Mouse (Mus musculus): ENCODE measurements around the gene Hsph1. TPM values are rescaled to one million over a fixed set of nuclear protein-coding genes. Genes with fewer than 3 reads are reported as not detected.

Gene Hsph1
- polyA plus RNA-seq, 1 experiment from 2014 or later, result 103 TPM

DNA sequence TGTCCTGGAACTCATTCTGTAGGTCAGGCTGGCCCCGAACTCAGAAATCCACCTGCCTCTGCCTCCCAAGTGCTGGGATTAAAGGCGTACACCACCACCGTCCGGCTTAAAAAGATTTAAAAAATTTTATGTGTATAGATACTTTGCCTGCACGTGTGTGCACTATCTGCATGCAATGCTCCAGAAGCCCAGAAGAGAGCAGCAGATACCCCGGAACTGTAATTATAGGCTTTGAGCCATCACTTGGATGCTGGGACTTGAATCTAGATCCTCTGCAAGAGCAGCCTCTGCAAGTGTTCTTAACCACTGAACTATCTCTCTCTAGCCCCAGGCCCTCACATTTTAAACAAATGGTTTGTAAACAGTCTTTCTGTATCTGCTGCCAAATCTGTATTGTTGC lies 26.8 kb upstream of the Hsph1 start:
- Histone ChIP-seq H3K27me3 (ENCODE audit: control insufficient read depth, insufficient read depth, low read depth, low read length) (no peaks in the 10 kb centered on the region), H3K4me1 (ENCODE audit: control insufficient read depth, insufficient read depth, low read length) (no peaks in the 10 kb centered on the region), H3K36me3 (ENCODE audit: control insufficient read depth, insufficient read depth, low read length) (no peaks in the 10 kb centered on the region), H3K9ac (ENCODE audit: low read depth, low read length) (no peak overlapping the region), H3K4me2 (ENCODE audit: low read length) (no peak overlapping the region), H3K27ac (ENCODE audit: low read length) (no peak overlapping the region), H3K9me3 (replicated peaks; ENCODE audit: control insufficient read depth, low read length, poor library complexity, severe bottlenecking) (no peaks in the 10 kb centered on the region), H3K4me3 (ENCODE audit: low read depth, low read length) (no peak overlapping the region)
- ATAC-seq, result no peak
- WGBS, result 90% methylated on average over 6 of the region's 6 CpGs

DNA sequence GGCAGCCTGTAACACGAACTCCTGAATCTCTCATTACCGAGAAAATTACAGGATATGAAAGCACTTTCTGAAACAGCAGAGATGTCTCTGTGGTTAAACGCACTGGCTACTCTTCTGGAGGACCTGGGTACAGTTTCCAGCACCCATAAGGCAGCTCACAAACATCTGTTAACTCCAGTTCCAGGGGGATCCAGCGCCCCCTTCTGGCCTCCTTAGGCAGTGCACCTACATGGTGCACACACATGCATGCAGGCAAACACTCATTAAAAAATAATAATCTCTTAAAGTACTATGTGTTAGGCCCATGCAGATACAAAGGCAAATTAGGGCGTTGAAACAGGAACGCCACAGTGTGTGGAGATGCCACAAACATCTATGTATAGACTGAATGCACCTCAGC lies 25.3 kb upstream of the Hsph1 start:
- Histone ChIP-seq H3K27me3 (ENCODE audit: control insufficient read depth, insufficient read depth, low read depth, low read length) (no peaks in the 10 kb centered on the region), H3K4me3 (ENCODE audit: low read depth, low read length) (no peak overlapping the region), H3K27ac (ENCODE audit: low read length) (no peak overlapping the region), H3K9me3 (replicated peaks; ENCODE audit: control insufficient read depth, low read length, poor library complexity, severe bottlenecking) (no peaks in the 10 kb centered on the region), H3K36me3 (ENCODE audit: control insufficient read depth, insufficient read depth, low read length) (no peaks in the 10 kb centered on the region), H3K4me1 (ENCODE audit: control insufficient read depth, insufficient read depth, low read length) (no peaks in the 10 kb centered on the region), H3K9ac (ENCODE audit: low read depth, low read length) (no peak overlapping the region), H3K4me2 (ENCODE audit: low read length) (no peak overlapping the region)
- 89% methylated on average over 6 of the region's 6 CpGs for WGBS
- no peak for ATAC-seq

DNA sequence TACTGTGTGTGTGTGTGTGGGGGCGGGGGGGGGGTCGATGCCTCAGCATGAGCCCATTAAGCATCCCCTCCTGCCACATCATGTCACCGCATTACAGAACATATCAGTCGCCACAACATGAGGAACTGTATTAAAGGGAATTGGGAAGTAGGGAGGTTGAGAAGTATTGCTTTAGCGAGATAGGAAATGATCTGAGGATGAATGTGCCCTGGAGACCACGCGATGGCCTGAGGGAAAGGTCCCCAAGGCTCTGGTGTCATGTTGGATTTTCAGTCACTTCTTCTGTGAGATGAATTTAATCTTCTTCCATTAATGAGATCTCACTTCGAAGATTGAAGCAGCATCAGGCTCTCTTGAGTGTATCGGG lies 23.2 kb upstream of the Hsph1 start:
- no peak overlapping the region for H3K4me3 ChIP-seq (ENCODE audit: low read depth, low read length)
- H3K36me3 ChIP-seq (ENCODE audit: control insufficient read depth, insufficient read depth, low read length), result no peaks in the 10 kb centered on the region
- 0 out of 2 replicates have a peak, but pooled peaks have one; percentile 28 for ATAC-seq
- 51% methylated on average over 9 of the region's 9 CpGs for WGBS
- H3K27ac ChIP-seq (ENCODE audit: low read length), result no peak overlapping the region
- H3K9ac ChIP-seq (ENCODE audit: low read depth, low read length), result no peak overlapping the region
- no peak overlapping the region for H3K4me2 ChIP-seq (ENCODE audit: low read length)
- no peaks in the 10 kb centered on the region for H3K4me1 ChIP-seq (ENCODE audit: control insufficient read depth, insufficient read depth, low read length)
- H3K9me3 ChIP-seq (replicated peaks; ENCODE audit: control insufficient read depth, low read length, poor library complexity, severe bottlenecking), result no peaks in the 10 kb centered on the region
- H3K27me3 ChIP-seq (ENCODE audit: control insufficient read depth, insufficient read depth, low read depth, low read length), result no peaks in the 10 kb centered on the region

DNA sequence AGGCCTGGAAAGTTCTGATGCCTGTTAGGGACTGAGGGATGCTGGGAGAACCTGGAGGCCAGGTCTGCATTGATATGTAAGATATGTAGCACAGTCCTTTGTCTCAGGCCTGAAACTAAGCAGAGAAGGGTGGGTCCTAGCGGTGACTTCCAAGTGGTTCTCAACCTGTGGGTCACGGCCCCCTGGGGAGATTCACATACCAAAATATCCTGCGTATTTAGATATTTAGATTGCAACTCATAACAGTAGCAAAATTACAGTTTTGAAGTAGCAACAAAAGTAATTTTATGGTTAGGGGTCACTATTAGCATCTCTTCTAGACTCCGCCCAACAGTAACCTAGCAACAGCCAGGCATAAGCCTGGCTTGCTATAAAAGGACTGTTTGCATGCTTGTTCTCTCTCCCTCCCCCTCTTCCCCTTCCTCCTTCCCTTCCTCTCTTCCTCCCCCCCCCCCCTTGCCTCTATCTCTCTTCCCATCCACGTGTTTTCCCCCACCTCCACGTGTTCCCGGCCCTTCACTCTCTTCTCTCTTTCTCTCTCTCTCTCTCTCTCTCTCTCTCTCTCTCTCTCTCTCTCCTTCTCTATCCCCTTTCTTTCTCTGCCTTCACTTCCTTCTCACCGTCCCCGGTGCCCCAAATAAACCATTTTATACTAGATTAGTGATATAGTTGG lies 22.7 kb upstream of the Hsph1 start:
- H3K4me1 ChIP-seq (ENCODE audit: control insufficient read depth, insufficient read depth, low read length), result no peaks in the 10 kb centered on the region
- ATAC-seq, result no peak
- no peaks in the 10 kb centered on the region for H3K36me3 ChIP-seq (ENCODE audit: control insufficient read depth, insufficient read depth, low read length)
- no peak overlapping the region for H3K4me3 ChIP-seq (ENCODE audit: low read depth, low read length)
- H3K27me3 ChIP-seq (ENCODE audit: control insufficient read depth, insufficient read depth, low read depth, low read length), result no peaks in the 10 kb centered on the region
- WGBS, result 64% methylated on average over 9 of the region's 9 CpGs
- H3K27ac ChIP-seq (ENCODE audit: low read length), result no peak overlapping the region
- no peaks in the 10 kb centered on the region for H3K9me3 ChIP-seq (replicated peaks; ENCODE audit: control insufficient read depth, low read length, poor library complexity, severe bottlenecking)
- no peak overlapping the region for H3K9ac ChIP-seq (ENCODE audit: low read depth, low read length)
- H3K4me2 ChIP-seq (ENCODE audit: low read length), result no peak overlapping the region

DNA sequence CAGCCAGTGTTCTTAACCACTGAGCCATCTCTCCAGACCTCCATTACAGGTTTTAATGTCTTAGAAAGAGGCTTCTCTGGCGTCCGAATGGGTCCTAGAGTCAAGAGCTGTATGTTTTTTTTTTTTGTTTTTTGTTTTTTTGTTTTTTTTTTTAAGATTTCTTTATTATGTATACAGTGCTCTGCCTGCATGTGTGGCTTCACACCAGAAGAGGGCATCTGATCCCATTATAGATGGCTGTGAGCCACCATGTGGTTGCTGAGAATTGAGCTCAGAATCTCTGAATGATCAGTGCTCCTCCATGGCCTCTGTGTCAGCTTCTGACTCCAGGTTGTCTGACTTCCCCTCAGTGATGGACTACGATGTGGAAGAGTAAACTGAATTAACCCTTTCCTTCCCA lies 21.8 kb upstream of the Hsph1 start:
- WGBS, result 66% methylated on average over 3 of the region's 3 CpGs
- Histone ChIP-seq H3K4me1 (ENCODE audit: control insufficient read depth, insufficient read depth, low read length) (no peaks in the 10 kb centered on the region), H3K4me2 (ENCODE audit: low read length) (no peak overlapping the region), H3K9ac (ENCODE audit: low read depth, low read length) (no peak overlapping the region), H3K9me3 (replicated peaks; ENCODE audit: control insufficient read depth, low read length, poor library complexity, severe bottlenecking) (no peaks in the 10 kb centered on the region), H3K27me3 (ENCODE audit: control insufficient read depth, insufficient read depth, low read depth, low read length) (no peaks in the 10 kb centered on the region), H3K36me3 (ENCODE audit: control insufficient read depth, insufficient read depth, low read length) (no peaks in the 10 kb centered on the region), H3K27ac (ENCODE audit: low read length) (no peak overlapping the region), H3K4me3 (ENCODE audit: low read depth, low read length) (no peak overlapping the region)
- ATAC-seq, result no peak

DNA sequence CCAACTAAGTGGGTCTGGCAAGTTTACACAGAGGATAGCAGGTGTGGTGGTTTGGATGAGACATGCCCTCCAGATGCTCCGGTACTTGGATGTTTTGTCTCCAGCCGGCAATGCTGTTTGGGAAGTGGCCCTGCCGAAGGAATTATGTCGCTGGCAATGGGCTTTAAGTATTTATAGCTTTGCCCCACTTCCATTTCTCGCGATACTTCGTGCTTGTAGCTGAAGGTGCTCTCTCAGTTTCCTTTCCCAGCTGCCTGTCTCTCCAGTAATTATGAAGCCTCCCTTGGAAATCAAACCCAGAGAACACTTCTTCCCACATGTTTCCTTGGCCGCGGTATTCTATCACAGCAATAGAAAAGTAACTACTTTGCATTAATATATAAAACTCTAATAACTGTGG lies 19.5 kb upstream of the Hsph1 start:
- Histone ChIP-seq H3K4me3 (ENCODE audit: low read depth, low read length) (no peak overlapping the region), H3K4me1 (ENCODE audit: control insufficient read depth, insufficient read depth, low read length) (no peaks in the 10 kb centered on the region), H3K27me3 (ENCODE audit: control insufficient read depth, insufficient read depth, low read depth, low read length) (no peaks in the 10 kb centered on the region), H3K4me2 (ENCODE audit: low read length) (no peak overlapping the region), H3K36me3 (ENCODE audit: control insufficient read depth, insufficient read depth, low read length) (no peaks in the 10 kb centered on the region), H3K9me3 (replicated peaks; ENCODE audit: control insufficient read depth, low read length, poor library complexity, severe bottlenecking) (no peaks in the 10 kb centered on the region), H3K9ac (ENCODE audit: low read depth, low read length) (no peak overlapping the region), H3K27ac (ENCODE audit: low read length) (no peak overlapping the region)
- no peak for ATAC-seq
- 86% methylated on average over 9 of the region's 9 CpGs for WGBS

DNA sequence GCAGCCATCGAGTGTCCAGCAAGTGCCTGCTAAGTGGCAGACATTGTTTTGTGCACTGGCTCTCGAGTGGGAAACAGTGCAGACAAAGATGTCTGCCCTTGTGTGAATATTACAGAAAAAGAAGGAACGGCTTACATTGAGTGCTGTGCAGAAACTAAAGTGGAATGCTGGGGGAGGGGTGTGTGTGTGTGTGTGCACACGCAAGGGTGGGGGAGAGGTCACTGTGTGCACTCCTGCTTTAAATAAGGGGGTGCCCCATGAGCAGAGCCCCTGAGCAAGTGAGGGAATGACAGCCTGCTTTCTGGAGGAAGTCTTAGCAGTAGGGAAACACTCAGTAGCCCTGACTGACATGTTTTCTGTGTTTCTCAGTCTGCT lies 14.0 kb upstream of the Hsph1 start:
- H3K4me1 ChIP-seq (ENCODE audit: control insufficient read depth, insufficient read depth, low read length), result peaks cover 14% of the 10 kb centered on the region
- no peaks in the 10 kb centered on the region for H3K9me3 ChIP-seq (replicated peaks; ENCODE audit: control insufficient read depth, low read length, poor library complexity, severe bottlenecking)
- no peak overlapping the region for H3K4me3 ChIP-seq (ENCODE audit: low read depth, low read length)
- H3K36me3 ChIP-seq (ENCODE audit: control insufficient read depth, insufficient read depth, low read length), result no peaks in the 10 kb centered on the region
- 60% methylated on average over 4 of the region's 4 CpGs for WGBS
- H3K27ac ChIP-seq (ENCODE audit: low read length), result no peak overlapping the region
- no peak overlapping the region for H3K4me2 ChIP-seq (ENCODE audit: low read length)
- no peak overlapping the region for H3K9ac ChIP-seq (ENCODE audit: low read depth, low read length)
- no peak for ATAC-seq
- no peaks in the 10 kb centered on the region for H3K27me3 ChIP-seq (ENCODE audit: control insufficient read depth, insufficient read depth, low read depth, low read length)

DNA sequence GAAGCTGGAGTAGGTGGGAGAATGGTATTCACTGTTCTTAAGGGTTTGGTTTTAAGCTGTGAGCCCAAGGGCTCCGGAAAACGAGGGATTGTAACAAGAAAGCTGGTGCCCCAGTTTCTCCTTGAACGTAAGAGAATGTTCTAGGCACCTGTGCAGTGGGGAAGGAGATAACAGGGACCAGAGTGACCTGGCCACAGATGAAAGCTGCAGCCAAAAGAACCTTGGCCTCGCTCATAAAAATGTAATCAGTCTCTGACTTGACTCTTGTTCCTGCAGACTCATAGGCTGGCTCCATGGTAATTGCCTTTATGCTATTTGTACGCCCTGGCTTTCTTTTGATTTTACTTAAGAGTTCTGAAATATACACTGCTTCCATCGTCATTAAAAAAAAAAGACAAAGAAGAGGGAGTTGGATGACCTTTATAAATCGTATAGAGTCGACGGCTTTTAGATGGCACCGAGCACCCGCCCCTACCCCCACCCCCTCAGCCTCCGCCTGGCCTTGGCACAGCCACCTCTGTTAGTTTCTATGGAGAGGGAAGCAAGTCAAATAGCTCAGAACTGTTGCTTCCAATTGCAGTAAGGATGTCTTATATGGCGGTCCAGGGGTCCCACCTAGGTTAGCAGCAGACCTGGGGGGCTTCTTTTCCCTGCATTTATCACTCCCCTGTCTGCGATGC lies 13.5 kb upstream of the Hsph1 start:
- 78% methylated on average over 14 of the region's 14 CpGs for WGBS
- Histone ChIP-seq H3K9ac (ENCODE audit: low read depth, low read length) (no peak overlapping the region), H3K4me3 (ENCODE audit: low read depth, low read length) (no peak overlapping the region), H3K27ac (ENCODE audit: low read length) (no peak overlapping the region), H3K4me2 (ENCODE audit: low read length) (no peak overlapping the region), H3K36me3 (ENCODE audit: control insufficient read depth, insufficient read depth, low read length) (no peaks in the 10 kb centered on the region), H3K27me3 (ENCODE audit: control insufficient read depth, insufficient read depth, low read depth, low read length) (no peaks in the 10 kb centered on the region), H3K4me1 (ENCODE audit: control insufficient read depth, insufficient read depth, low read length) (peaks cover 14% of the 10 kb centered on the region), H3K9me3 (replicated peaks; ENCODE audit: control insufficient read depth, low read length, poor library complexity, severe bottlenecking) (no peaks in the 10 kb centered on the region)
- ATAC-seq, result no peak

DNA sequence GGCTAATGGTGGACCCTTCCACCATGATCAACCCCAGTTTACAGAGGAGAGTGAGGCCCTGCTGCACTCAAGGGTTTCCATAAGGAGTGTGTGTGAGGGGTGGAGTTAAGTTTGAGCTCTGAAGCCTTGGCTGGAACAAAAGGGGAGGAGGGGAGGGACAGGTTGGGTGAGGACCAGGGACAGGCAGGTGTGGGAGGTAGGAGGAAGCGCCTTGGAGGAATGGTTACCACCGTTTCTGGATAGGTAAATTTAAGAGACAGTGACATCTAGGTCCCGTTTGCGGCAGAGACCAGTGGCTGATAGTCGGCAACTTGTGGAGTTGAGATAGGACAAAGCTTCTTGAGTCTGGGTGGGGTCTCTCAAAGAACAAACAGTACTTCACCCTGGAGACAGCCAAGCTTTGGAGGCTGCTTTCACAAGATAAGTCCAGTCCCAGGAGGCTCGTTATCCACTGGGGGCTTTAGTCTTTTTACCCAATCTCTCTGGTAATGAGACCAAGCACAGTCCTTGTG lies 12.8 kb upstream of the Hsph1 start:
- WGBS, result 80% methylated on average over 6 of the region's 6 CpGs

More for the DNA sequence above, 12.8 kb upstream of the Hsph1 start:
- no peak overlapping the region for H3K9ac ChIP-seq (ENCODE audit: low read depth, low read length)
- no peak overlapping the region for H3K4me3 ChIP-seq (ENCODE audit: low read depth, low read length)
- no peaks in the 10 kb centered on the region for H3K36me3 ChIP-seq (ENCODE audit: control insufficient read depth, insufficient read depth, low read length)
- no peak overlapping the region for H3K4me2 ChIP-seq (ENCODE audit: low read length)
- H3K4me1 ChIP-seq (ENCODE audit: control insufficient read depth, insufficient read depth, low read length), result peaks cover 14% of the 10 kb centered on the region
- no peak for ATAC-seq
- H3K27ac ChIP-seq (ENCODE audit: low read length), result no peak overlapping the region
- no peaks in the 10 kb centered on the region for H3K9me3 ChIP-seq (replicated peaks; ENCODE audit: control insufficient read depth, low read length, poor library complexity, severe bottlenecking)
- H3K27me3 ChIP-seq (ENCODE audit: control insufficient read depth, insufficient read depth, low read depth, low read length), result no peaks in the 10 kb centered on the region

All from midbrain, embryonic 16.5 days (tissue).